Mouse (Mus musculus) layer of hippocampus, postnatal 10 days (tissue): ENCODE data around the gene Ripor3. TPM values are rescaled to one million over a fixed set of nuclear protein-coding genes. Genes with fewer than 3 reads are reported as not detected.
A peak's percentile ranks its signal among the peaks of the same experiment; 100 is the strongest.

ENCODE experiments used
- DNase-seq, 2 experiments: peaks; one replicate each; pipeline ENCODE4 v3.0.0; 2021; ENCODE audit warnings: low spot score in 2 of 2
- total RNA-seq, 2 experiments: library from RNA; stranded (reverse); gene quantifications; 2 replicates each; pipeline ENCODE4 v1.2.3; 2021

Gene Ripor3
- total RNA-seq, 2 experiments from 2014 or later = 0.43 to 0.62 TPM

DNA sequence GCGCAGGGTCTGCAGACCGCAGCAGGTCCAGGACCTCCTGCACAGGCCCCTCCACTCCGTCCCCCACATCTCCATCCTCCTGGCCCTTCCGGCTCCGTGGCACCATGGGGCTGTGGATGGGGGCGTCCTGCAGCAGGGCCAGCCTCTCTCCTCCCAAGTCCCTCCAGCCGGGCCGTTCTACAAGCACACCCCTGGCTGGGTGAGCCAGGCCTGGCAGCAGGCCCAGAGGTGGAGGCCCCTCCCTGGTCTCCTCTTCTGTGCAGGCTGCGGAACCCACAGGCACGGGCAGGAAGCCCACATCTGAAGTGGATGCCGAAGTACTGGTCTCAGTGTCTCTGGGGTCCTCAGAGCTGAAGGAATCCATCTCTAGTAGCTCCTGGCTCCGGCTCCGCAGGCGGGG is 21.1 kb downstream of the Ripor3 start:
- no peak for DNase-seq

DNA sequence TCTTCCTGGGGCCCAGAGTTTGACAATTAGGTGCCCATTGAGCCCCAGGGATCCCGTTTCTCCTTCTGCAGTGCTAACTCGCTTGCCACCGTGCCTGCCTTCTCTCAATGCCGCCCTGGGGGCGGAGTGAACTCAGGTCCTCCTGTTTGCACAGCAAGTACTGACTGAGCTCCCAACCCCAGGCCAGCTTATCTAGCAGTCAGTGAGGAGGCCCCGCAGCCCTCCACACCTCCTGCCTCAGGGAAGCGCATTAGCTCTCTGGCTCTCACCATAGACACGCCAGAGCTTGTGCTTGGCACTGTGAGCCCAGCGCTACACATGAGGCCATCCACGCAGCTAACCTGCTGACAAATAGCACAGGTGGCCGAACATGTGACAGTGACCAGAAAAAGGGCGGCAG is 22.8 kb downstream of the Ripor3 start:
- DNase-seq = no peak

DNA sequence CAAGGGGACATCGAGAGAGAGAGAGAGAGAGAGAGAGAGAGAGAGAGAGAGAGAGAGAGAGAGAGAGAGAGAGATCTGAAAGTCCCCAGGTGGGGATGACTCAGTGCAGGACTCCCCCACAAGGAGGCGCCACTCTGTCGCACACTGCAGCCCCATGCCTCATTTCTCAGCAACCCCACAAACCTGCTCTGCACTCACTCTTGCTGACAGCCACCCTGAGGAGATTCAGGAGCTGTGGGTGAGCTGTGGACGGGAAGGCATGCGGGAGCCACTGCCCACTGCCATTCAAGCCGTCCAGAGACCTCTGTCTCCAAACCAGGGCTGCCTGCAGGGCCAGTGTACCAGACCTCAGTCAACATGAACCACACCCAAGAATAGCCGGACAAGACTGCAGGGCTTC is 23.7 kb downstream of the Ripor3 start:
- peak; percentile 48 to 58 for DNase-seq

DNA sequence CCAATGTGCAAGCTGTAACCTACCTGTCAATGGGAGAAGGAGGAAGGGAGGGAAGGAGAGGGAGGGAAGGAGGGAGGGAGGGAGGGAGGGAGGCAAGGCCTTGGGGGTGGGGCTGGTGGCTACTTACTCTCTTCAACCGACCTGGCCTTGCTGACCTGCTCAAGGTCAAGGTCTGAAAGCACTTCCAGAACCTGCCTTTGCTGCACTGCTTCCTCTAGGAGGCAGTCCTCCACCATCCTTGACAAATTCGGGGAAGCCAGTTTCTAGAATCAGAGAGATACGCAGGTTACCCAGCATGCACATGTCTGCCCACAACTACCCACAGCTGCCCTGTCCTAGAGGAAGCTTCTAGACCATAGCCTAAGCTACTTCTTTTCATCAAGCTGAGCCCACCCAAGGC is 25.5 kb downstream of the Ripor3 start:
- no peak for DNase-seq

DNA sequence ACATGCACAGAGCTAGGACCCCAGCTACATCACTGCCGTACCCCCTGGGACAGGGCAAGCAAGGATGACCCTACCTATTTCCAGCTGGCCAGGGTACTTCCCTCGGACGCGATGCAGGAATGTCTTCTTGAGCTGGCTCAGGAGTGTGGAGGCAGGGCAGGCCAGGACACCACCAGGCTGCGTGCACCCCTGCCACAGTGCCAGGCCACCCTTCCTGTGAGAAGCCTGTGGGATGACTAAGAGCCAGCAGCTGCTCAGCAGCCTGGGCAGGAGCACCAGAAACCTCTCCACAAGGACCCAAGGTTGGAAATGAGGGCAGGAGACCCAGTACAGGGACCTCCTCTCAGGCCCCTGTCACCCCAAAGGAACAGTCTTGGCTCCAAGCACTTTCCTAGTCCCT is 26.0 kb downstream of the Ripor3 start:
- no peak for DNase-seq

DNA sequence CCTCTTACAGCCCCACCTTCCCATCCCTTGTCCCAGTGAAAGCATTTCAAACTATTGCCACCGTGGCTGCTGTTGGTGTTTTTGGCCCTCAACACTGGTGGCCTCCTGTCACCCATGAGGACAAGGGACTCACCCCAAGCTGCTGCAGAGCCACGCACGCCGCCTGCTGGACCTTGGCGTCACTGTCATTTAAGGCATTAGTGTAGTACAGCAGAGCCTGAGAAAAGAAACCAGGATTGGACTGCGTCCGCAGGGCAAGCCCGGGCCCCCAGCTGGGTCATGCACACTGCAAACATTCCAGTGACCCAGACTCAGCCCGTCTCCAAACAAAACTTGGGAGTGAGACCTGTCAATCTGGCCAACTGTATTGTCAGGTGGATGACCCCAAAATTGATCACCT is 27.8 kb downstream of the Ripor3 start:
- DNase-seq = no peak

DNA sequence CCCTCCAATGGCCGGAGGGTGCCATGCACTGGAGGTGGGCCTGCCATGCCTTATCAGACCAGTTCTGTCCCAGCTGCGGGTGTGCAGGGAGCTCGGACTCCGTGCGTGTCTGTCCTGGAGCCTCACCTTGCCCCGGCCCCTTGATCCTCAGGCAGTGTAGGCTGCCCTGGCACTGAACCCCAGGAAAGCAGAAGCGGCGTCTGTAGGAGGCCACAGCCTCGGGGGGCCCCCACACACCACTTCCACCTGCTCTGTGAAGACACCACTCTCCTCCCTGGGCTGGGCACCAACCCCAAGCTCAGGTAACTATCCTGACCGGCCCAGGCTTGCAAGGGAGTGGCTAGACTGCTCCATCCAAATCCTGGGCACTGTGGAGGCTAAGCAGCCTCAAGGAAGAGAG is 30.0 kb downstream of the Ripor3 start:
- DNase-seq = no peak

DNA sequence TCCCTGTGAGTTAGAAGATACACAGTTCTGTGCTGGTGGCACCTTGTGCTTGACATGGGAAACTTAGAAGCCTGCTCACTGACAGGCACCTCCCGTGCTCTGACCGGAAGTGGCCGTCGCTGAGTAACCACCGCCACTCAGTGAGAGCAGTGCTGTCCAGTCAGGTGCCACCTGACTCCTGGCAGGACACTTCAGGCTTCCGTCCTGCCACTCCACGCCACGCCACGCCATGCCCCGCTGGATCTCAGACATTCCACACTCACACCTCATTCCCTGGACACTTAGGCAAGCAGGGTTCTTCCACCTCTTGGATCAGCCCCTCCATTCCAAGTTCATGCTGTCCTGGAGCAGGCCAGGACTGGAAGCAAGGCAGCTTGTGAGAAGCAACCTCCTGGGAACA is 32.1 kb downstream of the Ripor3 start:
- DNase-seq = no peak

DNA sequence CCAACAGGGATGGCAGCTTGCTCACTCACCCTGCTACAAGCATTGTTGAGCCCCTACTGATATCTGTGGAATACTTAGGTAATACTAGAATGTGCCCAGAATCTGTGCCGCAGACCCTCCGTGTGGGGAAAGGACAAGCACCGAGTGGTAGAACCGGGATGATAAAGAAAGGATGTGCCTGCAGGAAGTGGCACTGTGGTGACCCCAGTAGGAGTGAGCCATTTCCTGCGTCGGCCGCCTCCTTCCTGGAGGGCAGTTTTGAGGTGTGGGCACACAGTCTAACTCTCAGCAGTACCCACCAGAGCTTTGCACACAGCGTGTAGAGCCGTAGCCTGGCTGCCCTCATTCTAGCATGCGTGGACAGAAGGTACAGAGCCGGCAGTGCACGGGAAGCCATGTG is 34.7 kb downstream of the Ripor3 start:
- DNase-seq = no peak

DNA sequence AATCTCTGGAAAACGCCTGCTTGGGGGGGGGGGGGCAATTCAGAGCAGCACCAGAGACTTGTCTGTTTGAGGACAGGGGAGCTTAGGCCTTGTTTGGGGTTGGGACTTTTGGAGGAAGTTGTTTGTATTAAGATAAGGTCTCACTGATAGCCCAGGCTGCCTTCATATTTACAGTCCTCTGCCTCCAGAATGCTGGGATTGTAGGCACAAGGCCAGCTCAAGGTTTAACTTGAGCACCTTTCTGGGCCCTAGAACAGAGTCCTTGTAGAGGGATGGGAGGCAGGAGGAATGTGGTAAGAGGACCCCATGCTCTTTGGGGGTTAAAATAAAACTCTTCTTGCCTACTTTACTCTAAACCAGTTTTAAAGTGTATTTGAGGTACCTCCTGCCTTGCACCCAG is 37.6 kb downstream of the Ripor3 start:
- DNase-seq = no peak

DNA sequence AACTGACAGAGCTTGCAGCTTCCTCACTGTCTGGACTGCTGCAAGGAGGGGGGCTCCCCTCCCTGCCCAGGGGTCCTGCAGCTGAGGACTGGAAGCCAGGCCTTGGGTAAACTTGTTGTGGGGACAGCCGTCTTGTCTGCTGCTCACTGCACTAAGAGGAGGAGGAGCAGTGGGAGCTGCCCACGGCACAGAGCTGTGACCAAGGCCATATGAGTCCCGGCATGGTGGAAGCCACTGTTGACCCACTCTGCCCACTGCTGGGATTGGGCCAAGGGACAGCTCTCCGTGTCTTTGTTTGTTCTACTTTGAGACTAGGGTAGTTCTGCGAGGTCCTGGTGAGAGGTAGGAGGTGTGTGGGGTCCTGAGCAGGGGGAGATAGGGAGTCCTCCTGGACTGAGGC is 38.3 kb downstream of the Ripor3 start:
- no peak for DNase-seq

DNA sequence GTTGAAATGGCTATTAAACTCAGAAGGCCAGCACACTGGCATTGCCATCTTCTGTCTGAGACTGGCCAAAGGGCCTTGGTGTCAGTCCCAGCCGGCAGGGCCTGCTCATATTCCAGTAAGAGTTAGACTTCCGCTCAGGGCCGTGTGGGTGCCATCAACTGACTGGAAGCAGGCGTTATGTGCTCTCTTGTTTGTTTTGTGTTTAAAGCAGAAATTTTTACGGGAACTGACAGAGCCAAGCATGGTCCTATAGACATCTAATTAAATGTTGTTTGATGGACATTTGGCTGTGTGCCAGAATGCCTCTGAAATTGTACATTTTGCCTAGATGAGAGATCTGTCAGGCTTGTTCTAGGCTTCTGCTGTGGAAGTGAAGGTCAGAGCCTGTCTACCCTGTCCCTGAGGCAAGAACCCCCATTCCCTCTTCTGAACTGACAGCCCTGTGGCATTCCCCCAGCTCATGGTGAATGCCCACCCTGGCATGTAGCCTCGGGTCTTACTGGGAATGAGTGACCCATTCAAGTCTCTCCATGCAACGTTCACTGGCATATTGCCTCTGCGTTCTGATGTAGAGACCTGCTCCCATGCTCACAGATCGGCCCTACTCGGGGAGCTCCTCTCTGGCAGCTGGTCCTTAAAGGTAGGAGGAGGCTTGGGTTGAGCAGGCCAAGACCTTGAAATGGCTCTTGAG is 40.4 kb downstream of the Ripor3 start:
- no peak for DNase-seq

DNA sequence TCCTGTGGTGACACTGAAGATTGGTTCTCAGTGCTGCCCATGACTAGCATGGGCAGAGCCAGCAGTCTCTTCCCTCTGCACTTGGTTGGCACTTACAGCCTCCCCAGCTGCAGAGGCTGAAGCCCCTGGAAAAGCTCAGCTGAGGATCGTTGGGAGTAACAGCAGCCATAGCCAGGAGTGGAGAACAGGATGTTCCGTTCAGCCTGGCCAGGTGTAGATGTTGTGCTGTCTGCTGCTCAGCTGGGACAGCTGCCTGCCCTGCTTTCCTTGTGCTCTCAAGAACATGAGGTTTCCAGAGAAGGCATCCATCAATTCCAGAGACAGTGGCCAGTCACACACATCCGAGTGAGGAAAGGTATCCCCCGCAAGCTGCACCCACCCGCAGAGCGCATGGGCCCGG is 41.9 kb downstream of the Ripor3 start:
- DNase-seq = no peak

DNA sequence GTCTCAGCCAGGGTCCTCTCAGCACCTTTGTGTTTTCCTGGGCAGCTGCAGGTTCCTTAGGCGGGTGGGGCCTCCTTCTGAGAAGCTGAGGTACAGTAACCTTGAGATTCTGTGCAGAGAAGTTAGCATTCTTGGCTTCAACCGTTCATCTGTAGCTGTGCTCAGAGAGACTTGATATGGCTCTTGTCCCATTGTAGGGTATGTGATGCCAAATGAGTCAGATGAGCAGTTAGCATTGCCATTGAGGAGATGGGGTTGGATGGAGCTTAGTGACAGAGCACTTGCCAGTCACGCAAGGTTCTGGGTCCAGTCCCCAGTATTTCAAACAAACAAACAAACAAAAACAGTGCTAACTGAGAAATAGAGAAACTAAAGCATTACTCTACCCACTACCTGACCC is 44.5 kb downstream of the Ripor3 start:
- DNase-seq = no peak

DNA sequence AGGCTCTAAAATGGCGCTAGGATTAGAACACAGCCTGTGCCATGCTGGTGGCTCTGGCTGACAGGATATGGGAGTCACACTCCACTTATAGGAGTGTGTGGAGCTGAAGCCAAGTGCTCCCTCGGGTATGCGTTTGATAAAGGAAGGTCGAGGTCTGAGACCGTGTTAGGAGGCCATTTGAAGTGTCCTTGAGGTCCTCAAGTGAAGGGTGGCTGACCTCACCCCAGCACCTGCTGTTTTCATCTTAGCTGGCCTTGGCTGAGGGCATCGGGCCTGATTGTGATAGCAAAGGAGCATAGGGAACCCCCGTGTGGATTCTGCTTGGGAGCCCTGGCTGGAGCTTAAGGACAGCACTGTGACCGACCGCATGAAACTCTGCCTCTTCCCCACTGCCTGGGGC is 46.1 kb downstream of the Ripor3 start:
- DNase-seq = no peak

DNA sequence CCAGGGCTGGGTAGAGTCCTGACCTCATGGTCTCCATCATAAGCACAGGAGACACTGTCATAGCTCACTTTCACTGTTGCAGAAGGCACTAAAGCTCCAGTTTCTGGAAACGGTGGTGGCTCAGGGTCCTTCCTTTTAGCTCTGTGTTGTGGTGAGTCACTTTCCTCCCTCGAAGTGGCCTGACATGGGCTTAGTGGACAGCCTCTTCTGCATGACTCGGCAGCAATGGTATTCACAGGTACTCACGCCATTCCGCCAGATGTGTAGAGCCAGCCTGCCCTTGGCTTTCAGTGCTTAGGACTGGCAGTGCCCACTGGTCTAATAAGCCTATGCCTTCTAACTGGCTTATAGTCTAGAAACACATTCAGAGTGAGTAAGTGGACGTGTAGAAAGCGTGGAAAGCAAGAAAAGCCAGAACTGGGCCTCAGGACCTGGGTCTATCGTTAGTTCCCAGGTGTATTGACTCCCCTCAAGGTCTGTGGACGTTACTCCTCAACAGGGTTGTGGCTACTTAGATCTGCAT is 46.6 kb downstream of the Ripor3 start:
- DNase-seq = no peak

DNA sequence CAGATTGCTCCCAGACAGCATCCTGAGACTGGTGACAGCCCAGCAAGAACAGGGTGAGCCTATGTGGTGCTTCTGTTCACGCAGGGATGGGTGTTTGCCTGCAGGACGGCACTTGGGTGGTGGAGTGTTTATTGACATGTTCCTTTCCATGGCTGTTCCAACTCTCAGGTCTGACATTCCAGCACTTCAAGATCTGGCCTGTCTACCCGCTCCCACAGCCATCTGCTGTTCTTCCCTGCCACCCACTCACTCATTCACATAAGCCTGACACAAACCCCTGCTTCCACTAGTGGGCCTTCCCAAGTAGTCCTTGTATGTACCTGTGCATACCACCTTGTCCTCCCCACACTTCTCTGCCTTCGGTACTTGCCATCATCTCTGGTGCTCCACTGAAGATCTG is 47.2 kb downstream of the Ripor3 start:
- DNase-seq = no peak

DNA sequence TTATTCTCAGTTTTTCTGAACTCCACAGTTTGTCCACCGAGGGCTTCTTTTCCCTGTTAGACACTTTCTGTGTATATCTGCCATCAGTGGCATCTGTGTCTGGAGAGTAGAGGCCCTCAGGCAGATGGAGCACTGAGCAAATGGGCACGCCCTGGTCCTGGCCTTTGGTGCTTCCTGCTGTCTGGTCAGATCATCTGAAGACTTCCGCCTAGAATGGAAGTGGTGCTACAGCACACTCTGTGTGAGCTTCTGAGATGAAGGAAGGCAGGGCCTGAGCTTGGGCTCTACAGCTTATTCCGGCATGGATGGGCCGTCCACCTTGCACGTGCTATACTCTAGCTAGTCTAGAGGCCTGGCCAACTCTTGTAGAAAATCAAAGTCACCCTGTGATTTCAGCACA is 48.1 kb downstream of the Ripor3 start:
- DNase-seq = no peak

DNA sequence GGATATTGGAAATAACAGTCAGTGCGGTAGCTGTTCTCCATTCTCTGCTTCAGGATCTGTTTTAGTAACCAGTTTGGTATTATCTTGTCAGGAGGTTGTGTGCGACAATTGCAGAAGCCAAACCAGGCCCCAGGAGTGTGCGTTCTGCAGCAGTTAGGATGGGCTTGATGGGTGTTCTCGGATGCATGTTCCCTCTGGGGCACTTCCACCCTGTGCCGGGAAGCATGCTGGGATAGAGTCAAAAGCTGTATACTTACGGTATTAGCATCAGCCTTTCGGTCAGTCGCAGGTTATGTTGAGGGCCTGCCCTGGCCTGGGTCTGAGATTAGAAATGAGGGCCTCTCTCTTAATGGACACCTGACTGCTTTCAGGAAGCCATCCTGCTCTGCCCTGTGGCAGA is 49.8 kb downstream of the Ripor3 start:
- no peak for DNase-seq

DNA sequence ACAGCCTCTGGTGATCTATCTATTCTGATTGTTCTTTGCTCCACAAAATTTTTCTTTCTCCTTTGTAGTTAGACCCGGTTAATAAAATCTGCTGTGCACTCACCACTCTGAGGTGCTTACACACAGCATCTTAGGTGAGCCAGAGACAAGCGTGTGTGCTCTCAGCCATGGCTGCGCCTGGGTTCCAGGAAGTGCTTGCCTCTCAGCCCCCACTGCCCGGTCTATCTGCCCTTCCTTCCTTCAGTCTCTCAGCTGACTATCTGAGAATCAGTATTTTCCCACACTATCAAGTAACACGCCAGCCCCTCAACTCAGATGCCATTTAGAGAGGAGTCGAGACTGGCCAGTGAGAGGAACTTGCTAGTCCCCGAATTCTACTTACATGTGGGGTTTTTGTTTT is 50.4 kb downstream of the Ripor3 start:
- DNase-seq = no peak

DNA sequence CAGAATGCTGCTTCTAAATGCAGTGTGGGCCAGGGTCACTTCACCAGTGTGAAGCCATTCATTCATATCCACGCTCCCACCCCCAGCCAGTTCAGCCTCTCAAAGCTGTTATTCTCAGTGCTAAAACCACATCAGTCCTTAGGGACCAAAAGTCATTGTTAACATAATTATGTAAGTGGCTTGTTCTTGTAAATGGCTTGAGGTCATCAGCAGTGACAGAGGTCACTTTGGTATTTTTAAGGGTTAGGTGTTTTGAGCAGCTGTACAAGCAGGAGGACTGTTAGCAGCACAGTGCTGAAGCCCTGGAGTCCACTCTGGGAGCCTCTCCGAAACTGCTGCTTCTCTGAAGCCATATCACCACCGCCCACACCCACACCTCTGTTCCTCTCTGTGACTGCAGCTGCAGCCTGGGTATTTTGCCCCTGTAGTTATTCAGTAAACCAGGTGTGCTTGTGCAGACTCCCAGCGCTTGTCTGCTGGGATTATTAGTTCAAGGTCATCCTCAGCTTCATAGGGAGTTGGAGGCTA is 51.0 kb downstream of the Ripor3 start:
- no peak for DNase-seq

DNA sequence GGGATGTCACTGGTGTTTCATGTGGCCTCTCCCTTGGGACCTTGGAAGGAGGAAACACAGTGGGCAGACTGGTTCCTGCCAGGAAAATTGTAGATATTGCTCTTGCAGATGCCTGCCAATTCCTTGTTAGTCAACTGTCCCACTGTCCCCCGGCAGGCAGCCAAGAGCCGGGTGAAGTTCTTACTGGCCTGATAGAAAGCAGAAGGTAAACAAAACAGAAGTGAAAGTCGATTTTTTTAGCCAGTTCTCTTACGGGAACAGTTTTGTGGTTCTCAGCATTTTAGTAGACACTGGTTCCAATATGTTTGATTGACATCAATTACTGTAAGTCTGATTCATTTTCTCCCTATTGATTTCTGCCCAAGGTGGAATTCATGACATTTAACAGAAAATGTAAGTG is 51.6 kb downstream of the Ripor3 start:
- peak; percentile 52 to 61 for DNase-seq

DNA sequence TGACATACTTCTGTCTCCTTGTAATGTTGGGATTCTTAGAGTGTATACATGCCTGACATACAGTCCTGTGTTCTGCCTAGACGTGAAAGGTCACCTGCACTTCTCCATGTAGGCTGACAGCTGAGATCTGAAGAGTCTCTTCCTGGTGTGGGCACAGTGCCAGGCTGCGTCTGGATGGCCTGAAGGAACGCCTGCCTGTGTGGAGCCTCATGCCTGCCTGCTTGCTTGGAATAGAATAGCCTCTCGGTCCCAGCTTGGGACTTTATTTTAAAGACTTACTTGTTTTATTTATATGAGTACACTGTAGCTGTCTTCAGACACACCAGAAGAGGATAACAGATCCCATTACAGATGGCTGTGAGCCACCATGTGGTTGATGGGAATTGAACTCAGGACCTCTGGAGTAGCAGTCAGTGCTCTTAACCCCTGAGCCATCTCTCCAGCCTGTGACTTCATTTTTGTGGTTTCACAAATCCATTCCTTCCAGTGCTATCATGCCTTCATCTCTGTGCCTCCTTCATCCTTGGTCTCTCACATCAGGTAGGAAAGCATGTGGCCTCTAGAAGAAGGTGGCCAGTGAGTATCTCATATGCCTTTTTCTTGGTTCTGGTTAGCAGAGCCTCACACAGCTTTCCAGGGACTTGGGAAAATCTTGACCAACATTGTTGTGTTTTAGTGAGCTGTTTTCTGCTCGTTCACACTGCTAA is 52.2 kb downstream of the Ripor3 start:
- no peak for DNase-seq
